Mouse (Mus musculus): ENCODE data around the gene Hfe. TPM values are rescaled to one million over a fixed set of nuclear protein-coding genes. Genes with fewer than 3 reads are reported as not detected.

Hfe gene
- 7.9 and 19.9 TPM in 2 replicates for total RNA-seq (2014; fragmentation: Nextera tagmentation)
- total RNA-seq (2017): 7.6 and 9.7 TPM in 2 replicates

DNA sequence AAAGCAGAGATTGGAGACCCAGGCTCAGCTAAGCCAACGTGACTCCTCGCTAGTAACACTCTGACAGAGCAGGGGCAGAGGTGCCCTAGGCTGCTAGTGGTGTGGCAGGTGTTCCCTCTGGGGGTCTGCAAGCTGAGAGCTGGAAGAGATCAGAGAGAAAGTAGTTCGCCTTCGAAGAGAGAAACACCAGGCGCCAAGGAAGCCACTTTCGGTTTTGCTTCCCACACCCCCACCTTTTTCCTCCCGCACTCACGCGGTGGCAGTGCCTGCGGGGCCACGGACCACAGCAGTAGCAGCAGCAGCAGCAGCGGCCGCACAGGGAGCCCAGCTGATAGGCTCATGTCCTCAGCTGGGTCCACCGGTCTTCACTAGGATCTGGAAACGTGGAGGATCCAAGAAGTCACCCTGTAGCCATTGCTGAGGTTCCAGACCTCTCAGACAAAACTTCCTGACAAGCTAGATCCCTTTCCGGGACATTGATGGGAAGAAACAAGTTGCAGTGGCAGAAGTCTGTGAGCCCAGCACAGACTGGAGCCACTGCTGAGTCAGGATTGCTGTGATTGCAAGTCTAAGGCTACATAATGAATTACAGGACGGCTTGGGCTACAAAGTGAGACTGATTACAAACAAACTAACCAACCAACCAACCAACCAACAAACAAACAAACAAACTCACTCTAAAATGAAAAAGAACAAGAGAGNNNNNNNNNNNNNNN, at the start of gene Hfe:
Gene Hfe, minus strand, starts transcription at position 481 of the 716 bp plus-strand sequence.
- peak; percentile 41 for ATAC-seq (replicated peaks; ENCODE audit: poor library complexity, severe bottlenecking)

DNA sequence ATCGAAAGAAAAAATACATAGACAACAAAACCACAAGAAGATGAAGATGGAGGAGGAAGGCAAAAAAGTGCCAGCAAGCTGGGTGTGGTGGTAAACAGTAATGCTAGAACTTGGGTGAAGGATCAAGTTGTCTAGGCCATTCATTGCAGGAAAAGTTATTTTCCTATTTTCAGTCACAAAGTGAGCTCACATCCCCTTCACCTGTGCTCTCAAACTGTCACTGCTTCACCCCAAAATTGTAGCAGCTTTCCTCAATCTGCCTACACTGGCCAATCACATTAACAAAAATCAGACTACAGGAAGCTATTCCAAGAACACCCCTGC, 49.2 kb upstream of the Hfe start:
- no peak for ATAC-seq (replicated peaks; ENCODE audit: poor library complexity, severe bottlenecking)

DNA sequence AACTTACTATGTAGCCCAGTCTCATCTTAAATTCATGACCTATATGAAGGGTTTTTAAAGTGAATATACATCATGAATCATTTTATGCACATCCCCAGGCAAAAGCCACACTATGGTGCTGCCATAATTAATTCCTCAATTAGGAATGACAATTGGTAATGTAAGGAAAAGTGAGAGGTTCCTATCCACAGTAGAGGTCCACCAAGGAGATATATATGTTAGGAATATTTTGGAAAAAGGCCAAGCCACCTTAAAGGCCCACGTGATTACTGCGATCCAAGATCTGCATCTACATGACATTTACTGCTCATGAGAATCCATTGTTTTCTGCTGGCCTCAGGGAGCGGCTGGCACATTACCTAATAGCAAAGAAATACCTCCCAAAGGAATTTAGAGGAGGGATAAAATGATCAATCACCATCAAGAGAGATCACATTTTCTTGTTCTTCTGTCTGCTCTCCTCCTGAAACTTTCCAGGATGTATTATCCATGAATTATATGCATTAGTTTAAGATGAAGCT, 48.7 kb upstream of the Hfe start:
- ATAC-seq (replicated peaks; ENCODE audit: poor library complexity, severe bottlenecking): no peak

- ATAC-seq (replicated peaks; ENCODE audit: poor library complexity, severe bottlenecking): no peak
Measured at GRCm38 (mm10) chr13:23757921-23758320, 47.3 kb upstream of the Hfe start.

DNA sequence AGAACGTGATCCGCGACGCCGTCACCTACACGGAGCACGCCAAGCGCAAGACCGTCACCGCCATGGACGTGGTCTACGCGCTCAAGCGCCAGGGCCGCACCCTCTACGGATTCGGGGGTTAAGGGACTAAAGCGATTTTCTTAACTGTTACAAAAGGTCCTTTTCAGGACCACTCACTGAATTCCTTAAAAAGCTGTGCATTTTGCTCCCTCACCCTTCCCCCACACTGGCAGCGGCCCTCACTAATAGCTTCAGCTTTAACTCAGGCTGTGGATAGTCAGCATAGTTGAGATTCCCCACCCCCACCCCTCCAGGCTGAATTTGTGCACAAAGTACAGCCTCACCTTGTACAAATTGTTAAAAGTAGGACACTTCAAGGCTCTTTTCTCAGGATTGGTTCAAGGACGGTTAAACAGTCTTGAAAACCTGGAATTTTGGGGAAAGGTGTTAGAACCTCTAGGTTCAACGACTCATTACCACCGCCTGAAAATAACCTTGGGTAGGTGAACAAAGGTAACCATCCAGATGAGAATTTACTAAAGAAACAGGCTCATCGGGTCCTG, 46.6 kb upstream of the Hfe start:
- no peak for ATAC-seq (replicated peaks; ENCODE audit: poor library complexity, severe bottlenecking)

DNA sequence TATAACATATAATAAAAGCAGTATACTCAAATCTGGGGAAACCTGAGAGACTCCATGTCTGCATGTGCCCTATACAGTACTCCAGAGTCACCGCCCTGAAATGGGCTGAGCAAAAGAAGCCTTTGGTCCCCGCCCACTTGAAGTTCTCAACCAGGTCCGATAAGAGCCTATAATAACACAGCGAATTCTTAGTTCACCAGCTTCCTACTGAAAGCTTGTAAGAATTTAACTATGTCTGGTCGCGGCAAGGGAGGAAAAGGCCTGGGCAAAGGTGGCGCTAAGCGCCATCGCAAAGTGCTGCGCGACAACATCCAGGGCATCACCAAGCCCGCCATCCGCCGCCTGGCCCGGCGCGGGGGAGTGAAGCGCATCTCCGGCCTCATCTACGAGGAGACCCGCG, 46.1 kb upstream of the Hfe start, which contains the start of gene Hist1h4b:
Gene Hist1h4b, plus strand, starts transcription at position 224 of the 400 bp plus-strand sequence.
- peak; percentile 43 for ATAC-seq (replicated peaks; ENCODE audit: poor library complexity, severe bottlenecking)

- ATAC-seq (replicated peaks; ENCODE audit: poor library complexity, severe bottlenecking): no peak
Measured at GRCm38 (mm10) chr13:23755000-23755399, 44.3 kb upstream of the Hfe start.

GRCm38 (mm10) chr13:23753314-23754078, 42.8 kb upstream of the Hfe start:
- ATAC-seq (replicated peaks; ENCODE audit: poor library complexity, severe bottlenecking): no peak

- no peak for ATAC-seq (replicated peaks; ENCODE audit: poor library complexity, severe bottlenecking)
Measured at GRCm38 (mm10) chr13:23752742-23753172, 42.1 kb upstream of the Hfe start.

- ATAC-seq (replicated peaks; ENCODE audit: poor library complexity, severe bottlenecking): peak; percentile 64
Measured at GRCm38 (mm10) chr13:23752067-23752741, 41.5 kb upstream of the Hfe start, which contains the start of gene Hist1h3b. Hist1h3b (plus strand) TSS chr13:23752267.

GRCm38 (mm10) chr13:23751478-23751956, 40.9 kb upstream of the Hfe start:
- ATAC-seq (replicated peaks; ENCODE audit: poor library complexity, severe bottlenecking): no peak

DNA sequence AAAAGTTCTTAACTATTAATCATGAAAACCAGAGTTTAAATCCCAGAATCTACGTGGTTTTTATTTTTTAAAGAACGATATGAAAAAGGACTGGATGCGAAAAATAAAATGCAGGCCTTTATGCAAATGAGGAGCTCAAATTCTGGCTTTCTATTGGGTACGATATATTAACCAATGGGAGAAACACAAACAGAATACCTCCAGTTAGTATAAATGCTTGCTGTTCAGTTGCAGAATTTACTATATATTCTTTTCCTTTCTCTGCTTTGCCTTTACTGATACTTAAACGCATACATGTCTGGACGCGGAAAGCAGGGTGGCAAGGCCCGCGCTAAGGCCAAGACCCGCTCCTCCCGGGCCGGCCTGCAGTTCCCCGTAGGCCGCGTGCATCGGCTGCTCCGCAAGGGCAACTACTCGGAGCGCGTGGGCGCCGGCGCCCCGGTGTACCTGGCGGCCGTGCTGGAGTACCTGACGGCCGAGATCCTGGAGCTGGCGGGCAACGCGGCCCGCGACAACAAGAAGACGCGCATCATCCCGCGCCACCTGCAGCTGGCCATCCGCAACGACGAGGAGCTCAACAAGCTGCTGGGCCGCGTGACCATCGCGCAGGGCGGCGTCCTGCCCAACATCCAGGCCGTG, 40.3 kb upstream of the Hfe start, which contains the start of gene Hist1h2ab:
Gene Hist1h2ab, plus strand, starts transcription at position 288 of the 639 bp plus-strand sequence.
- peak; percentile 45 for ATAC-seq (replicated peaks; ENCODE audit: poor library complexity, severe bottlenecking)

DNA sequence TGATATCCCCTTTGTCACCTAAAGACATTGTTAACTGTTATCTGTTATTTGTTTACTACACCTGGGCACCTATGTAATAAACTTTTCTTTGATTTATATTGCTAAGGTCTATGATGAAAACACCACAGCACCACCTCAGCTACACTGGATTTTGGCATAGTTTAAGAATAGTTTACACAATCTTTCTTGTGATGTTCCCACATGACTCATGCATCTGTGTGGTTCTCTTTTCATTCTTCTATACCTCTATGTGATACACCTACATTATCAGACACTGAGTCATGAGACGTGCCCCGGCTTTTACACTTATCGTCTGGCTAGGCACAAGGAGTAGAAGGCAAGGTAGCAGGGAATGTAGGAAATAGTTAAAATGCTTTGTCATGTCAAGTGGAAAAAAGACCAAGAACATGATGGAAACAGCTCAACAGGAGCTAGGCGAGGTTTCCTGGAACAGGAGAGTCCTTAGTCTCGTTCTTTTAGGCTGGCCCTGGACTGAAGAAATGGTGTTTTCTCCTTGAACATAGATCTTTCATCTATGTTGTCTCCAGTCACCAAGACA, 39.0 kb upstream of the Hfe start:
- ATAC-seq (replicated peaks; ENCODE audit: poor library complexity, severe bottlenecking): no peak

DNA sequence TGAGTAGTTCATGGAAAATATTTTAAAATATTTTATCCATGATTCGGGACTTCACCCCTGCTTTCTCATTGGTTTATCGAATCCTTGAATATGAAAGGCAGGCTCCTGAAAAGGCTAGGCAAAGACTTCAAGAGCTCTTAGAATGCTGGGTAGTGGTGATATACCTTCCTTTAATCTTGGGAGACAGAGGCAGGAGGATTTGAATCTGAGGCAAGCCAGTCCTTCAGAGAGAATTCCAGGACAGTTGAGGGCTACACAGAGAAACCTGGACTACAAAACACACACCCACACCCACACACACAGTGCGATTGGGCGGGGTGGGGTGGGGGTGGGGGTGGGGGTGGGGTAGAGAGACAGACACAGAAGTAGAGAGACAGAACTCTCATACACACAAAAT, 37.2 kb upstream of the Hfe start:
- ATAC-seq (replicated peaks; ENCODE audit: poor library complexity, severe bottlenecking): no peak

- peak; percentile 3; the same call in 1 of the 2 replicates for ATAC-seq (replicated peaks; ENCODE audit: poor library complexity, severe bottlenecking)
Measured at GRCm38 (mm10) chr13:23747081-23747891, 36.6 kb upstream of the Hfe start.

- ATAC-seq (replicated peaks; ENCODE audit: poor library complexity, severe bottlenecking): peak; percentile 71
Measured at GRCm38 (mm10) chr13:23746201-23747080, 35.8 kb upstream of the Hfe start, which contains the start of gene Hist1h2bb. Hist1h2bb (plus strand) TSS chr13:23746734.

- ATAC-seq (replicated peaks; ENCODE audit: poor library complexity, severe bottlenecking): peak; percentile 50
Measured at GRCm38 (mm10) chr13:23745381-23746161, 34.9 kb upstream of the Hfe start, which contains the start of gene Hist1h3c. Hist1h3c (minus strand) TSS chr13:23745602.

All from granulocyte monocyte progenitor cell, adult 5-6 weeks (primary cell).